Mouse (Mus musculus) B cell, adult 67 days (primary cell): Measurements from ENCODE around the gene Nlrp1a. TPM values are rescaled to one million over a fixed set of nuclear protein-coding genes. Genes with fewer than 3 reads are reported as not detected.

ENCODE experiments used
- total RNA-seq, 2 experiments: library from RNA; stranded (reverse); gene quantifications; 4 replicates each; pipeline ENCODE4 v1.2.4; 2023

Gene Nlrp1a
- 1 to 10 TPM; 2.8 to 2.9 TPM for total RNA-seq

DNA sequence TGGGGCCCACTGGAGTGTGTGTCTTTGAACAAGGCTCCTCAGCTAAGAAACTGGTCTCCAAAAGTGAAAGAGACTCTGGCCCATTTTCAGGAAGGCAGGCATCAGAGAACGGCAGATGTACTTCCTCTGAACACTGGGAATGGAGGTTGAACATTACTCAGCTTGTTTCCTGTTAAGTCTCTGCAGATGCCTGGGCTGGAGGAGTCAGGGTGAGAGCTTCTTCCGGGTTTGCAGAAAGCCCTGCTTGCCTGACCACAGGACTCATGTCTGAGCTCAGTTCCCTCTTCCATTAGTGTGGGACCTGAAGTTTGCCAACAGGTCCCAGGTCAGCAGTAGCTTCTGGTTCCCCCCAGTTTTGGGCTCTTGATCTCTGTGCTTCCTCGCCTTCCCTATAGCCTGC is at the start of gene Nlrp1a:
Gene Nlrp1a (minus strand): TSS at position 44 of the 400 bp plus-strand sequence.

Other genes starting within 250 kb of the Nlrp1a start
- 100 to 1,000 TPM; 109 to 131 TPM for gene Nup88, start 174.7 kb downstream of the Nlrp1a start, total RNA-seq
- 10 to 100 TPM; 56.6 to 60.3 TPM for gene Rpain, start 174.5 kb downstream of the Nlrp1a start, total RNA-seq
- 10 to 100 TPM; 79.5 to 82.5 TPM for gene C1qbp, start 161.7 kb downstream of the Nlrp1a start, total RNA-seq
- 10 to 100 TPM; 34.5 to 41.6 TPM for gene Dhx33, start 140.3 kb downstream of the Nlrp1a start, total RNA-seq
- gene Mis12, start 125.1 kb downstream of the Nlrp1a start, total RNA-seq: 10 to 100 TPM; 13.4 to 19.7 TPM
- gene Derl2, start 124.9 kb downstream of the Nlrp1a start, total RNA-seq: 10 to 100 TPM; 30.2 to 33.7 TPM
- not detected for gene 6330403K07Rik, start 111.2 kb downstream of the Nlrp1a start, total RNA-seq
- gene Nlrp1b, start 86.0 kb upstream of the Nlrp1a start, total RNA-seq: 1 to 10 TPM; 2.6 to 4.3 TPM